Mouse (Mus musculus): Measurements from ENCODE around the gene Gamt. TPM values are rescaled to one million over a fixed set of nuclear protein-coding genes. Genes with fewer than 3 reads are reported as not detected.

Gamt gene
- polyA plus RNA-seq, 1 experiment: 0.82 TPM

DNA sequence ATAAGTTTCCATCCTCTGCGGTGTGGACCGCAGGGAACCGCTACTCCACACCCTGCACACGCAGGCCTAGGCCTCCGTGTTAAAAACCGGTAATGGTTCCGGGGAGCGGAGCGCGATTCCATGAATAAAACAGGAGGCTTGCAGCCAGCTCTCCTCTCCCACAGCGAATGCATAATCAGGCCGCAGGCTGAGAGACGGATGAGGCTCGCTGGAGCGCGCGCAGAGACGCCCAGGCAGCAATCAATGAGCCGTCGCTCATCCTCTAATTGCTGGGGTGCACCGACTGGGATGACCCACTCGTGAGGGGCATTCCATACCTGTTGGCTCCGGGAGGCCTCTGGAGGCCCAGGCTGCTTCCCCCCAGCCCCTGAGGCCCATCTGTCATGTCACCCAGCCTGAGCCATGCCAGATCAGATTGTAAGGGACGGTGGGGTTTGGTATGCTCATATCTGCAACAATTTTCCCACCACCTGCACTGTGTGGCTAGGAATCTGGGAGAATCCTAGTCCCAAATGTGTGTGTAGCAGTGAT is 51.9 kb downstream of the Gamt start:
- Histone ChIP-seq H3K9ac (ENCODE audit: low read depth, poor library complexity, severe bottlenecking) (peak overlapping the region; percentile 34), H3K27ac (ENCODE audit: insufficient read depth, low read length) (no peak overlapping the region), H3K36me3 (ENCODE audit: control insufficient read depth, insufficient read depth, low read length, poor library complexity, severe bottlenecking) (no peaks in the 10 kb centered on the region), H3K4me3 (ENCODE audit: low read depth, low read length) (peak overlapping the region; percentile 34; the same call in 1 of the 2 replicates), H3K27me3 (ENCODE audit: control insufficient read depth, insufficient read depth, low read length, poor library complexity, severe bottlenecking) (no peaks in the 10 kb centered on the region), H3K9me3 (replicated peaks; ENCODE audit: control insufficient read depth, insufficient read depth, low read length, poor library complexity, severe bottlenecking) (no peaks in the 10 kb centered on the region), H3K4me1 (ENCODE audit: control insufficient read depth, insufficient read depth, low read length) (no peaks in the 10 kb centered on the region)
- TF ChIP-seq POLR2A (IDR thresholded peaks at IDR 0.05; ENCODE audit: insufficient read depth, low read length) (no peak), CTCF (IDR thresholded peaks at IDR 0.05; ENCODE audit: low read depth, low read length) (no peak), EP300 (IDR thresholded peaks at IDR 0.05; ENCODE audit: insufficient read depth, low read depth, low read length) (no peak)

DNA sequence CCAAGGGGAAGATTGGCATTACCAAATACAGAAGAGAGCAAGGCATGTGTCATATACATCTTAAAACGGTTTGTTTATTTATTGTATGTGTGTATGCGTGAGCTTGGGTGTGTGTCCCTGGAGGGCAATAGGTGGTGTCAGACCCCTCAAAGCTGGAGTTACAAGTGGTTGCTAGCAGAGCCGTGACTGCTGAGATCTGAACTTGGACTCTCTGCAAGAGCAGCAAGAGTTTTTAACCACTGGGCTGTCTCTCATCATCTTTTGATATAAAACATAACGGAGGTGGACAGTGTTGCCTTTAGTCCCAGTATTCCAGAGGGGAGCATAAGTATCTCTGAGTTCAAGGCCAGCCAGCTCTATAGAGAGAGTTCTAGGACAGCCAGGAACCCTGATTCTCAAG is 52.6 kb downstream of the Gamt start:
- H3K27ac ChIP-seq (ENCODE audit: insufficient read depth, low read length): no peak overlapping the region
- peaks cover 2% of the 10 kb centered on the region for H3K4me1 ChIP-seq (ENCODE audit: control insufficient read depth, insufficient read depth, low read length)
- no peak for TF ChIP-seq CTCF (IDR thresholded peaks at IDR 0.05; ENCODE audit: low read depth, low read length)
- TF ChIP-seq EP300 (IDR thresholded peaks at IDR 0.05; ENCODE audit: insufficient read depth, low read depth, low read length): no peak
- no peak for TF ChIP-seq POLR2A (IDR thresholded peaks at IDR 0.05; ENCODE audit: insufficient read depth, low read length)
- no peaks in the 10 kb centered on the region for H3K36me3 ChIP-seq (ENCODE audit: control insufficient read depth, insufficient read depth, low read length, poor library complexity, severe bottlenecking)
- H3K27me3 ChIP-seq (ENCODE audit: control insufficient read depth, insufficient read depth, low read length, poor library complexity, severe bottlenecking): no peaks in the 10 kb centered on the region
- H3K4me3 ChIP-seq (ENCODE audit: low read depth, low read length): no peak overlapping the region
- H3K9ac ChIP-seq (ENCODE audit: low read depth, poor library complexity, severe bottlenecking): no peak overlapping the region
- H3K9me3 ChIP-seq (replicated peaks; ENCODE audit: control insufficient read depth, insufficient read depth, low read length, poor library complexity, severe bottlenecking): no peaks in the 10 kb centered on the region

Other genes starting within 250 kb of the Gamt start
- gene Arhgap45, start 244.4 kb downstream of the Gamt start, polyA plus RNA-seq (2011; ENCODE audit: insufficient read depth, insufficient read length, low read depth, missing spikeins): 6.5 and 6.9 TPM in 2 replicates
- 176 and 180 TPM in 2 replicates for gene Polr2e, start 221.2 kb downstream of the Gamt start, polyA plus RNA-seq (2011; ENCODE audit: insufficient read depth, insufficient read length, low read depth, missing spikeins)
- gene Gpx4, start 213.8 kb downstream of the Gamt start, polyA plus RNA-seq (2011; ENCODE audit: insufficient read depth, insufficient read length, low read depth, missing spikeins): 479 and 507 TPM in 2 replicates
- 36.1 and 37.3 TPM in 2 replicates for gene Sbno2, start 155.4 kb downstream of the Gamt start, polyA plus RNA-seq (2011; ENCODE audit: insufficient read depth, insufficient read length, low read depth, missing spikeins)
- 70.3 and 91.6 TPM in 2 replicates for gene Stk11, start 145.2 kb downstream of the Gamt start, polyA plus RNA-seq (2011; ENCODE audit: insufficient read depth, insufficient read length, low read depth, missing spikeins)
- 242 and 255 TPM in 2 replicates for gene Atp5d, start 122.4 kb downstream of the Gamt start, polyA plus RNA-seq (2011; ENCODE audit: insufficient read depth, insufficient read length, low read depth, missing spikeins)
- 29.8 and 33.4 TPM in 2 replicates for gene Cbarp, start 120.2 kb downstream of the Gamt start, polyA plus RNA-seq (2011; ENCODE audit: insufficient read depth, insufficient read length, low read depth, missing spikeins)
- 67.4 and 73.2 TPM in 2 replicates for gene Midn, start 112.7 kb downstream of the Gamt start, polyA plus RNA-seq (2011; ENCODE audit: insufficient read depth, insufficient read length, low read depth, missing spikeins)
- gene Cirbp, start 95.0 kb downstream of the Gamt start, polyA plus RNA-seq (2011; ENCODE audit: insufficient read depth, insufficient read length, low read depth, missing spikeins): 51.9 and 58.2 TPM in 2 replicates
- 7.6 and 7.7 TPM in 2 replicates for gene 1600002K03Rik, start 88.1 kb downstream of the Gamt start, polyA plus RNA-seq (2011; ENCODE audit: insufficient read depth, insufficient read length, low read depth, missing spikeins)
- 7.2 and 11.2 TPM in 2 replicates for gene Efna2, start 81.5 kb downstream of the Gamt start, polyA plus RNA-seq (2011; ENCODE audit: insufficient read depth, insufficient read length, low read depth, missing spikeins)
- gene Mum1, start 34.6 kb downstream of the Gamt start, polyA plus RNA-seq (2011; ENCODE audit: insufficient read depth, insufficient read length, low read depth, missing spikeins): 35.7 and 36.5 TPM in 2 replicates
- 63.9 and 72.8 TPM in 2 replicates for gene Ndufs7, start 11.9 kb downstream of the Gamt start, polyA plus RNA-seq (2011; ENCODE audit: insufficient read depth, insufficient read length, low read depth, missing spikeins)
- gene Dazap1, start 474 bp upstream of the Gamt start, polyA plus RNA-seq (2011; ENCODE audit: insufficient read depth, insufficient read length, low read depth, missing spikeins): 175 and 192 TPM in 2 replicates
- gene Rps15, start 31.4 kb upstream of the Gamt start, polyA plus RNA-seq (2011; ENCODE audit: insufficient read depth, insufficient read length, low read depth, missing spikeins): 2,641 and 2,952 TPM in 2 replicates
- 3.2 and 3.8 TPM in 2 replicates for gene Apc2, start 35.0 kb upstream of the Gamt start, polyA plus RNA-seq (2011; ENCODE audit: insufficient read depth, insufficient read length, low read depth, missing spikeins)
- 11.6 and 13.2 TPM in 2 replicates for gene 2310011J03Rik, start 59.5 kb upstream of the Gamt start, polyA plus RNA-seq (2011; ENCODE audit: insufficient read depth, insufficient read length, low read depth, missing spikeins)
- gene Pcsk4, start 68.5 kb upstream of the Gamt start, polyA plus RNA-seq (2011; ENCODE audit: insufficient read depth, insufficient read length, low read depth, missing spikeins): 2.8 and 3.1 TPM in 2 replicates
- 17.3 and 17.6 TPM in 2 replicates for gene Reep6, start 68.9 kb upstream of the Gamt start, polyA plus RNA-seq (2011; ENCODE audit: insufficient read depth, insufficient read length, low read depth, missing spikeins)
- gene Adamtsl5, start 87.4 kb upstream of the Gamt start, polyA plus RNA-seq (2011; ENCODE audit: insufficient read depth, insufficient read length, low read depth, missing spikeins): 3.8 and 5.4 TPM in 2 replicates
- gene Plk5, start 95.4 kb upstream of the Gamt start, polyA plus RNA-seq (2011; ENCODE audit: insufficient read depth, insufficient read length, low read depth, missing spikeins): 11.1 and 12.6 TPM in 2 replicates
- 25.0 and 28.0 TPM in 2 replicates for gene Mex3d, start 126.6 kb upstream of the Gamt start, polyA plus RNA-seq (2011; ENCODE audit: insufficient read depth, insufficient read length, low read depth, missing spikeins)
- 81.3 and 84.8 TPM in 2 replicates for gene Mbd3, start 138.5 kb upstream of the Gamt start, polyA plus RNA-seq (2011; ENCODE audit: insufficient read depth, insufficient read length, low read depth, missing spikeins)
- 199 and 223 TPM in 2 replicates for gene Uqcr11, start 145.8 kb upstream of the Gamt start, polyA plus RNA-seq (2011; ENCODE audit: insufficient read depth, insufficient read length, low read depth, missing spikeins)
- gene Tcf3, start 172.6 kb upstream of the Gamt start, polyA plus RNA-seq (2011; ENCODE audit: insufficient read depth, insufficient read length, low read depth, missing spikeins): 78.0 and 78.2 TPM in 2 replicates
- not detected in 2 replicates for gene Onecut3, start 233.8 kb upstream of the Gamt start, polyA plus RNA-seq (2011; ENCODE audit: insufficient read depth, insufficient read length, low read depth, missing spikeins)

Data from ES-Bruce4 (cell line).